Mouse (Mus musculus) MEL (cell line): ENCODE data around the gene Tomm34. TPM values are rescaled to one million over a fixed set of nuclear protein-coding genes. Genes with fewer than 3 reads are reported as not detected.

Source experiments
- DNase-seq: peaks from one replicate; pipeline ENCODE4 v3.0.0; 2011; ENCODE audit warnings: low read depth, low spot score
- H3K27ac ChIP-seq: 2 replicates; pipeline ENCODE4 v1.5.1; 2012; ENCODE audit warnings: low read depth, mild to moderate bottlenecking, control low read depth, low read length, moderate library complexity; ENCODE audit not compliant: control insufficient read depth
- H3K27me3 ChIP-seq, 2 experiments: fragments of 150-350 bp in 1 of 2; sonication (generic) in 1 of 2; 2 replicates each; pipeline ENCODE4 v1.6.1; 2012; ENCODE audit warnings: low read length in 2 of 2, mild to moderate bottlenecking in 2 of 2, improper control_type of control experiment in 1 of 2, moderate library complexity in 1 of 2; ENCODE audit not compliant: insufficient read depth in 2 of 2, control insufficient read depth in 1 of 2
- H3K36me3 ChIP-seq, 2 experiments: 2 replicates each; pipeline ENCODE4 v1.6.1; 2012 to 2014; ENCODE audit warnings: low read length in 2 of 2, improper control_type of control experiment in 1 of 2, inconsistent platforms in 1 of 2, mild to moderate bottlenecking in 1 of 2; ENCODE audit not compliant: insufficient read depth in 2 of 2, control insufficient read depth in 1 of 2
- H3K4me1 ChIP-seq, 2 experiments: fragments of 150-350 bp in 1 of 2; sonication (generic) in 1 of 2; 2 replicates each; pipeline ENCODE4 v1.6.1; 2012; ENCODE audit warnings: low read length in 2 of 2, improper control_type of control experiment in 1 of 2, mild to moderate bottlenecking in 1 of 2; ENCODE audit not compliant: insufficient read depth in 2 of 2, control insufficient read depth in 1 of 2
- H3K4me3 ChIP-seq, 2 experiments: fragments of 150-350 bp in 1 of 2; sonication (generic) in 1 of 2; 2 replicates each; pipeline ENCODE4 v1.5.1; 2012; ENCODE audit warnings: low read depth in 2 of 2, low read length in 2 of 2, mild to moderate bottlenecking in 2 of 2, moderate library complexity in 2 of 2, control low read depth in 1 of 2, improper control_type of control experiment in 1 of 2; ENCODE audit not compliant: control insufficient read depth in 1 of 2, insufficient read depth in 1 of 2
- H3K79me2 ChIP-seq: 2 replicates; pipeline ENCODE4 v1.6.1; 2012; ENCODE audit warnings: mild to moderate bottlenecking, low read length, moderate library complexity; ENCODE audit not compliant: control insufficient read depth, poor library complexity, insufficient read depth
- H3K9ac ChIP-seq: 2 replicates; pipeline ENCODE4 v1.6.1; 2012; ENCODE audit warnings: low read depth, mild to moderate bottlenecking, control low read depth, low read length, moderate library complexity; ENCODE audit not compliant: control insufficient read depth, poor library complexity, severe bottlenecking
- H3K9me3 ChIP-seq: fragments of 150-350 bp; sonication (generic); replicated peaks from 2 replicates; pipeline ENCODE4 v1.6.1; 2012; ENCODE audit warnings: mild to moderate bottlenecking, low read length, improper control_type of control experiment, moderate library complexity; ENCODE audit not compliant: insufficient read depth
- BHLHE40 ChIP-seq: IDR thresholded peaks from 2 replicates; pipeline ENCODE4 v1.6.1; 2012; ENCODE audit warnings: low read depth, mild to moderate bottlenecking, inconsistent platforms, low read length, improper control_type of control experiment, borderline replicate concordance
- CTCF ChIP-seq, 3 experiments: IDR thresholded peaks in 2 of 3; conservative IDR thresholded peaks in 1 of 3; 2 replicates each; pipeline ENCODE4 v1.5.1; 2011 to 2012; ENCODE audit warnings: low read length in 3 of 3, low read depth in 2 of 3, mild to moderate bottlenecking in 2 of 3, improper control_type of control experiment in 1 of 3, inconsistent platforms in 1 of 3, mixed read lengths in 1 of 3, moderate library complexity in 1 of 3; ENCODE audit not compliant: control insufficient read depth in 1 of 3, insufficient read depth in 1 of 3, poor library complexity in 1 of 3, severe bottlenecking in 1 of 3
- E2F4 ChIP-seq: IDR thresholded peaks from 2 replicates; pipeline ENCODE4 v1.6.1; 2011; ENCODE audit warnings: low read depth, low read length, improper control_type of control experiment, borderline replicate concordance
- ELF1 ChIP-seq: IDR thresholded peaks from 2 replicates; pipeline ENCODE4 v1.6.1; 2014; ENCODE audit warnings: low read depth, mild to moderate bottlenecking, inconsistent platforms, low read length, improper control_type of control experiment, moderate library complexity
- EP300 ChIP-seq, 2 experiments: IDR thresholded peaks; 2 replicates each; pipeline ENCODE4 v1.6.1; 2011; ENCODE audit warnings: improper control_type of control experiment in 2 of 2, low read length in 2 of 2, low read depth in 1 of 2, mild to moderate bottlenecking in 1 of 2
- GABPA ChIP-seq: IDR thresholded peaks from 2 replicates; pipeline ENCODE4 v1.6.1; 2012; ENCODE audit warnings: low read depth, mild to moderate bottlenecking, inconsistent platforms, low read length, improper control_type of control experiment, moderate library complexity
- HCFC1 ChIP-seq: IDR thresholded peaks from 2 replicates; pipeline ENCODE4 v1.6.1; 2012; ENCODE audit warnings: low read depth, mild to moderate bottlenecking, inconsistent platforms, low read length, improper control_type of control experiment, moderate library complexity
- KAT2A ChIP-seq: conservative IDR thresholded peaks from 2 replicates; pipeline ENCODE4 v1.6.1; 2012; ENCODE audit warnings: low read depth, low read length, improper control_type of control experiment, inconsistent platforms
- MAFK ChIP-seq: IDR thresholded peaks from 2 replicates; pipeline ENCODE4 v1.6.1; 2011; ENCODE audit warnings: low read depth, mild to moderate bottlenecking, low read length, improper control_type of control experiment, borderline replicate concordance
- MAZ ChIP-seq: IDR thresholded peaks from 2 replicates; pipeline ENCODE4 v1.6.1; 2012; ENCODE audit warnings: low read depth, mild to moderate bottlenecking, inconsistent platforms, low read length, improper control_type of control experiment
- MEF2A ChIP-seq: IDR thresholded peaks from 2 replicates; pipeline ENCODE4 v1.6.1; 2014; ENCODE audit warnings: low read depth, mild to moderate bottlenecking, inconsistent platforms, low read length, improper control_type of control experiment; ENCODE audit not compliant: poor library complexity, insufficient replicate concordance, severe bottlenecking; ENCODE audit errors: extremely low read depth
- MXI1 ChIP-seq: IDR thresholded peaks from 2 replicates; pipeline ENCODE4 v1.6.1; 2011; ENCODE audit warnings: mild to moderate bottlenecking, low read depth, low read length, improper control_type of control experiment
- NELFE ChIP-seq: IDR thresholded peaks from 2 replicates; pipeline ENCODE4 v1.6.1; 2011; ENCODE audit warnings: low read depth, low read length, improper control_type of control experiment
- POLR2A ChIP-seq, 2 experiments: IDR thresholded peaks; 2 replicates each; pipeline ENCODE4 v1.6.1; 2011 to 2012; ENCODE audit warnings: low read length in 2 of 2, mild to moderate bottlenecking in 2 of 2, control low read depth in 1 of 2, improper control_type of control experiment in 1 of 2, low read depth in 1 of 2, moderate library complexity in 1 of 2; ENCODE audit not compliant: control insufficient read depth in 1 of 2, insufficient read depth in 1 of 2, poor library complexity in 1 of 2
- POLR2AphosphoS2 ChIP-seq: IDR thresholded peaks from 2 replicates; pipeline ENCODE4 v1.6.1; 2011; ENCODE audit warnings: low read length, improper control_type of control experiment
- POLR2AphosphoS5 ChIP-seq: IDR thresholded peaks from 2 replicates; pipeline ENCODE4 v1.6.1; 2012; ENCODE audit warnings: low read depth, borderline replicate concordance, mild to moderate bottlenecking, inconsistent platforms, low read length, moderate library complexity, mixed read lengths
- RAD21 ChIP-seq: IDR thresholded peaks from 2 replicates; pipeline ENCODE4 v1.6.1; 2011; ENCODE audit warnings: mild to moderate bottlenecking, low read depth, low read length, improper control_type of control experiment
- SIN3A ChIP-seq: IDR thresholded peaks from 2 replicates; pipeline ENCODE4 v1.6.1; 2012; ENCODE audit warnings: low read length, improper control_type of control experiment, inconsistent platforms
- SMC3 ChIP-seq: IDR thresholded peaks from 2 replicates; pipeline ENCODE4 v1.6.1; 2011; ENCODE audit warnings: low read depth, low read length, improper control_type of control experiment
- TAL1 ChIP-seq: IDR thresholded peaks from 2 replicates; pipeline ENCODE4 v1.6.1; 2012; ENCODE audit warnings: mild to moderate bottlenecking, inconsistent platforms, low read length, moderate library complexity, mixed read lengths
- TBP ChIP-seq: IDR thresholded peaks from 2 replicates; pipeline ENCODE4 v1.8.0; 2011; ENCODE audit warnings: low read depth, low read length, improper control_type of control experiment
- TCF12 ChIP-seq: IDR thresholded peaks from 2 replicates; pipeline ENCODE4 v1.6.1; 2014; ENCODE audit warnings: low read depth, mild to moderate bottlenecking, inconsistent platforms, low read length, improper control_type of control experiment, moderate library complexity
- UBTF ChIP-seq: IDR thresholded peaks from 2 replicates; pipeline ENCODE4 v1.6.1; 2012; ENCODE audit warnings: low read depth, mild to moderate bottlenecking, inconsistent platforms, low read length, improper control_type of control experiment, moderate library complexity, borderline replicate concordance; ENCODE audit not compliant: insufficient read depth
- USF1 ChIP-seq: IDR thresholded peaks from 2 replicates; pipeline ENCODE4 v1.6.1; 2014; ENCODE audit warnings: low read depth, mild to moderate bottlenecking, inconsistent platforms, low read length, improper control_type of control experiment, moderate library complexity
- USF2 ChIP-seq, 2 experiments: IDR thresholded peaks; 2 replicates each; pipeline ENCODE4 v1.6.1; 2011 to 2012; ENCODE audit warnings: improper control_type of control experiment in 2 of 2, low read length in 2 of 2, borderline replicate concordance in 1 of 2, inconsistent platforms in 1 of 2, low read depth in 1 of 2, mild to moderate bottlenecking in 1 of 2; ENCODE audit not compliant: insufficient read depth in 1 of 2
- ZKSCAN1 ChIP-seq: IDR thresholded peaks from 2 replicates; pipeline ENCODE4 v1.6.1; 2012; ENCODE audit warnings: low read depth, mild to moderate bottlenecking, inconsistent platforms, low read length, improper control_type of control experiment, moderate library complexity
- ZMIZ1 ChIP-seq: IDR thresholded peaks from 2 replicates; pipeline ENCODE4 v1.6.1; 2012; ENCODE audit warnings: low read depth, mild to moderate bottlenecking, inconsistent platforms, low read length, improper control_type of control experiment, moderate library complexity
- polyA plus RNA-seq, 2 experiments: library from polyadenylated mRNA; stranded (reverse) in 1 of 2; unstranded in 1 of 2; fragments of >175 nt in 1 of 2; fragments of >200 nt in 1 of 2; gene quantifications; 2 replicates each; pipeline versions ENCODE4 v1.2.1 to v1.2.4; 2012; ENCODE audit warnings: low replicate concordance in 2 of 2, low read depth in 1 of 2; ENCODE audit not compliant: insufficient read length in 2 of 2, insufficient read depth in 1 of 2, missing spikeins in 1 of 2
- total RNA-seq: library from RNA; depleted of rRNA; stranded (reverse); fragments of 300-350 nt; gene quantifications from 2 replicates; pipeline ENCODE4 v1.2.3, GENCODE M21; 2012

Tomm34 gene
- total and polyA plus RNA-seq, 3 experiments, result 38.9 to 48.7 TPM; not detected in 1

DNA sequence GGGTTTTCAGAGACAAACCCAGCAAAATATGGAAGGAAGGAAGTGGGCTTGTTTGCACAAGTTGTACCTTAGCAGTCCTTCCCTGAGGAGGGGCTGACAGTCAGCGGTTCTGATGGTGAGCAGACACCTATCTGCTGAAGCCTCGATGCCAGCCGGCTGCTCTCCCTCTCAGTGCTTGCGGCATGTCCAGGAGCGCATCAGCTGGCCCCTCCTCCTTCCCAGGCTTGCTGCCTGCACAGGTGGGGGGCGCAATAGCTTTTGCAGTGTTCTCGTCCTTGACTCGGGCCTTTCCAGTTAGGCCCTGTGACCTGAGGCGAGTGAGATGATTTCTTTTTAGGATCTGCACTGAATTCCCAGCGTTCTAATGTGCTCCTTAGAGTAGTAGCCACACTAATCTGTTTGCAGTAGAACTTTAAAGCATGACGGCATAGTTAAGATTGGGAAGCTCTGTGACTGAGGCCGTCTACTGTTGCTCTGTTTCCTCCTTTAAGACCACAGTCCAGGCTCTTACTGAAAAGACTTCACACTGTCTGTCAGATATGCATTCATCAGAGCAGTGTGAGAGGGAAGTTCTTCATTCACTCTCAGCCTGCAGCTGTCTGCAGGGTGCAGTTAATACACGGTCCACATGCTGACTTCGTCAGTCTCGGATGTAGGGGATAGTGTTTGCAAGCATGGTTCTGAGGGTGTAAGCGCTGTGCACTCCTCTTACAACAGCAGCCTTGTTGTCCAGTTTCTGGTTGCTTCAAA, 36.3 kb upstream of the Tomm34 start:
- TF ChIP-seq NELFE (no peak), HCFC1 (no peak), POLR2A (IDR thresholded peaks at IDR 0.05; ENCODE audit: control insufficient read depth in 1 of 2, insufficient read depth in 1 of 2, low read depth in 1 of 2, low read length in 2 of 2, poor library complexity in 1 of 2) (no peak), UBTF (no peak), MAFK (no peak), TAL1 (no peak), ZMIZ1 (no peak), SMC3 (no peak), TCF12 (no peak), ZKSCAN1 (no peak), MEF2A (no peak), KAT2A (no peak), POLR2AphosphoS2 (no peak), CTCF (IDR thresholded peaks at IDR 0.05 in 2 of 3, conservative IDR thresholded peaks at IDR 0.05 in 1 of 3; ENCODE audit: control insufficient read depth in 1 of 3, insufficient read depth in 1 of 3, low read depth in 2 of 3, low read length in 3 of 3, poor library complexity in 1 of 3, severe bottlenecking in 1 of 3) (no peak), EP300 (IDR thresholded peaks at IDR 0.05; ENCODE audit: low read depth in 1 of 2, low read length in 2 of 2) (no peak), MAZ (no peak), BHLHE40 (no peak), USF1 (no peak)
- H3K4me1 ChIP-seq, result no peaks in the 10 kb centered on the region
- no peak overlapping the region for H3K4me3 ChIP-seq
- H3K36me3 ChIP-seq, result peaks cover 0 to 20% of the 10 kb centered on the region in 2 experiments; a peak in 2 of 4 replicates
- no peak overlapping the region for H3K9ac ChIP-seq
- no peaks in the 10 kb centered on the region for H3K27me3 ChIP-seq
- H3K27ac ChIP-seq, result no peak overlapping the region
- no peak for DNase-seq
- no peaks in the 10 kb centered on the region for H3K9me3 ChIP-seq
- no peaks in the 10 kb centered on the region for H3K79me2 ChIP-seq

DNA sequence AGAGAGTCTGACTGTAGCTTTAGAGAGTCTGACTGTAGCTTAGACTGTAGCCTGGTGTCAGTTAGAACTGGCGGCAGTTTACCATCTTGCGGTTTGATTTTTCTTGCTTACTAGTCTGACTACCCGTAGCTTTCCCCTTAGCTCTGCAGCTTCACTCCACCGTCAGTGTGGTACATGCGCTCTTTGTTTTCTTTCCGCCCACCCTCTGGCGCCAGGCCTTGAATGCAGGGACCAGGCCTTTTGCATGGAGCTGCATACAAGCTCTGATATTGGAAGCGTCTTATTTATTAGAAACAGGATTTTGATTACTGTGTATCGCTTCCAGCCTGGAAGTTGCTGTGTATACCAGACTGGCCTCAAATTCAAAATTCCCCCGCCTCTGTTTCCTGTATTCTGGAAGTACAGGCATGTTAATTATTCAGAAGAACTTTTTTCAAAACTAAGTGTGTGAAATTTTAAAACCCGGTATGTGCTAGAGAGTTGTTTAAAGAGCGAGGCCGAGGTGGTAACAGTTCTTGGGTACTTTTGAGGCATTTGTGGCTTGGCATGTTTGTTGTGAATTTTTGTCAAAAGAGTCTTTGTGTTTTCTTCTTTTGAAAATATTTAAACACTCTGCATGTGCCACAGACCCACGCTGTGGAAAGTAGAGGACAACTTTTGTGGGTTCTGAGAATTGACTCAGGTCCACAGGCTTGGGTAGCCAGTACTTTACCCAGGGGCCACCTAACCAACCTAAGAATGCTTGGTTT, 35.5 kb upstream of the Tomm34 start:
- DNase-seq, result no peak
- peaks cover 0 to 21% of the 10 kb centered on the region in 2 experiments; a peak in 2 of 4 replicates for H3K36me3 ChIP-seq
- H3K27ac ChIP-seq, result no peak overlapping the region
- H3K4me3 ChIP-seq, result no peak overlapping the region
- H3K9ac ChIP-seq, result no peak overlapping the region
- no peaks in the 10 kb centered on the region for H3K79me2 ChIP-seq
- TF ChIP-seq POLR2A (IDR thresholded peaks at IDR 0.05; ENCODE audit: control insufficient read depth in 1 of 2, insufficient read depth in 1 of 2, low read depth in 1 of 2, low read length in 2 of 2, poor library complexity in 1 of 2) (no peak), E2F4 (no peak), GABPA (no peak), POLR2AphosphoS2 (no peak), MXI1 (no peak), TBP (no peak), ZMIZ1 (no peak), USF2 (IDR thresholded peaks at IDR 0.05; ENCODE audit: borderline replicate concordance in 1 of 2, insufficient read depth in 1 of 2, low read depth in 1 of 2, low read length in 2 of 2) (no peak), RAD21 (no peak), POLR2AphosphoS5 (no peak), SIN3A (no peak), MEF2A (no peak), ELF1 (no peak), ZKSCAN1 (no peak), USF1 (no peak), TAL1 (no peak)
- no peaks in the 10 kb centered on the region for H3K27me3 ChIP-seq
- H3K4me1 ChIP-seq, result no peaks in the 10 kb centered on the region
- no peaks in the 10 kb centered on the region for H3K9me3 ChIP-seq
